Mouse (Mus musculus) CH12.LX (cell line): Measurements from ENCODE around the gene Slc45a3.

Experiments
- CTCF ChIP-seq, 2 experiments: IDR thresholded peaks in 1 of 2; conservative IDR thresholded peaks in 1 of 2; 2 replicates each; pipeline ENCODE4 v1.5.1; 2011 to 2012; ENCODE audit warnings: low read depth in 2 of 2, low read length in 2 of 2, improper control_type of control experiment in 1 of 2, inconsistent platforms in 1 of 2, mild to moderate bottlenecking in 1 of 2, moderate library complexity in 1 of 2
- E2F4 ChIP-seq: IDR thresholded peaks from 2 replicates; pipeline ENCODE4 v1.6.1; 2011; ENCODE audit warnings: low read depth, low read length, improper control_type of control experiment; ENCODE audit not compliant: insufficient replicate concordance

DNA sequence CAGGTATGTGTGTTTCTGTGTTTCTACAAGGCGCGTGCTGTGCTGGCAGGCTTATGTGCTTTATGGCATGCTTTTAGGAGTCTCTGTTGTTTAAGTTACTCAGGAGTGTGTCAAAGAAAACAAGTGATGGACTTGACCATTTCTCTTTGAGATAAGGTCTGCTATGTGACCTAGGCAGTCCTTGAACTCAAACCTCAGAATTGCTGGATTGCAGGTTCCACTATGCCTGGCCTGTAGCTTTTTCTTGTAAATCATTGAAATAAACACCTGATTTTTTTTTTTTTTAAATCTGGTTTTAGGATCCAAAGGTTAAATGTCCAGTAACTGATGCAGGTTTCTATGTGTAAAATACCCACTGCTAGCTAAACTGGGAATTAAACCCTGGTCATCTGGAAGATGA, 43.7 kb upstream of the Slc45a3 start:
- TF ChIP-seq E2F4 (no peak), CTCF (conservative IDR thresholded peaks at IDR 0.05 in 1 of 2, IDR thresholded peaks at IDR 0.05 in 1 of 2; ENCODE audit: low read depth in 2 of 2, low read length in 2 of 2) (no peak)
